Mouse (Mus musculus) liver, adult 2 months (tissue): ENCODE data around the gene Aurkaip1.
A peak's percentile ranks its signal among the peaks of the same experiment; 100 is the strongest.

Experiments used
- CTCF ChIP-seq: fragments of 200-500 bp; IDR thresholded peaks from 2 replicates; pipeline ENCODE4 v1.5.1; 2011; ENCODE audit warnings: low read depth, low read length, control low read depth
- POLR2A ChIP-seq: fragments of 200-500 bp; IDR thresholded peaks from 2 replicates; pipeline ENCODE4 v1.6.1; 2011; ENCODE audit warnings: low read length, control low read depth; ENCODE audit not compliant: insufficient read depth; ENCODE audit errors: extremely low read depth

GRCm38 (mm10) chr4:155833836-155834235 is 2.8 kb downstream of the Aurkaip1 start:
- peak; percentile 80 for TF ChIP-seq CTCF
- no peak for TF ChIP-seq POLR2A
